8 mouse cellular contexts compared by ENCODE assay signal in genomic region chr9:80351678-80352331, GRCm38 (mm10).
DNase-seq lines count a peak whose midpoint lies in the region; ATAC-seq and TF ChIP-seq lines count a peak whose summit lies in the region.

No protein-coding gene starts in this region.

- peak; percentile 58 for DNase-seq in heart, embryonic 10.5 days (ENCODE audit: low spot score)
- DNase-seq in heart, postnatal 36 days, result no peak
- peak; percentile 57 for DNase-seq in R1 (ENCODE audit: low read depth, low spot score)
- no peak for DNase-seq in liver, postnatal 0 days
- DNase-seq in gastrocnemius, postnatal 36 days, result no peak
- DNase-seq in gastrocnemius, postnatal 25 days, result no peak

- H3K4me2 ChIP-seq in forebrain, embryonic 16.5 days (ENCODE audit: low read length), result peak overlapping the region; percentile 50
- H3K4me2 ChIP-seq in liver, postnatal 0 days (ENCODE audit: low read depth, low read length), result peak overlapping the region; percentile 29; the same call in 1 of the 2 replicates

- 35% methylated on average over 20 of the region's 20 CpGs for WGBS in heart, embryonic 10.5 days
- WGBS in forebrain, embryonic 16.5 days, result 10% methylated on average over 20 of the region's 20 CpGs
- 43% methylated on average over 20 of the region's 20 CpGs for WGBS in liver, postnatal 0 days (ENCODE audit: insufficient replicate concordance)

- no peak overlapping the region for H3K4me3 ChIP-seq in heart, embryonic 10.5 days
- H3K4me3 ChIP-seq in forebrain, embryonic 16.5 days (replicated peaks; ENCODE audit: low read length), result peak overlapping the region; percentile 22
- H3K4me3 ChIP-seq in liver, postnatal 0 days (ENCODE audit: low read depth, low read length), result no peak overlapping the region

- H3K9me3 ChIP-seq in heart, embryonic 10.5 days, result no peaks in the 10 kb centered on the region
- H3K9me3 ChIP-seq in forebrain, embryonic 16.5 days (ENCODE audit: control insufficient read depth, low read length), result no peaks in the 10 kb centered on the region
- no peaks in the 10 kb centered on the region for H3K9me3 ChIP-seq in liver, postnatal 0 days (ENCODE audit: low read length)

- H3K9ac ChIP-seq in forebrain, embryonic 16.5 days (replicated peaks; ENCODE audit: low read depth, low read length), result no peak overlapping the region
- no peak overlapping the region for H3K9ac ChIP-seq in liver, postnatal 0 days (replicated peaks)

- no peaks in the 10 kb centered on the region for H3K4me1 ChIP-seq in heart, embryonic 10.5 days
- 0 out of 2 replicates have a peak, but pooled peaks cover 5% of the 10 kb centered on the region for H3K4me1 ChIP-seq in forebrain, embryonic 16.5 days (replicated peaks; ENCODE audit: control insufficient read depth, insufficient read depth, low read length)
- no peaks in the 10 kb centered on the region for H3K4me1 ChIP-seq in liver, postnatal 0 days (ENCODE audit: insufficient read depth)

- H3K27ac ChIP-seq in heart, embryonic 10.5 days, result no peak overlapping the region
- H3K27ac ChIP-seq in forebrain, embryonic 16.5 days (ENCODE audit: low read length), result no peak overlapping the region
- H3K27ac ChIP-seq in liver, postnatal 0 days (ENCODE audit: low read depth), result no peak overlapping the region

- TF ChIP-seq EP300 in liver, postnatal 0 days (IDR thresholded peaks at IDR 0.05; ENCODE audit: low read depth), result no peak

- no peaks in the 10 kb centered on the region for H3K27me3 ChIP-seq in heart, embryonic 10.5 days (ENCODE audit: insufficient read depth, poor library complexity, severe bottlenecking)
- H3K27me3 ChIP-seq in forebrain, embryonic 16.5 days (replicated peaks; ENCODE audit: control insufficient read depth, insufficient read depth, low read length), result peaks cover 2% of the 10 kb centered on the region; the same call in 1 of the 2 replicates
- H3K27me3 ChIP-seq in liver, postnatal 0 days (ENCODE audit: insufficient read depth, low read length), result no peaks in the 10 kb centered on the region

- H3K36me3 ChIP-seq in heart, embryonic 10.5 days, result no peaks in the 10 kb centered on the region
- H3K36me3 ChIP-seq in forebrain, embryonic 16.5 days (ENCODE audit: control insufficient read depth, insufficient read depth), result no peaks in the 10 kb centered on the region
- H3K36me3 ChIP-seq in liver, postnatal 0 days (replicated peaks; ENCODE audit: insufficient read depth, low read length), result no peaks in the 10 kb centered on the region

- peak; percentile 92 for ATAC-seq in forebrain, embryonic 16.5 days
- no peak for ATAC-seq in liver, postnatal 0 days
- ATAC-seq in granulocyte monocyte progenitor cell, adult 5-6 weeks (replicated peaks; ENCODE audit: poor library complexity, severe bottlenecking), result no peak

- TF ChIP-seq CTCF in liver, postnatal 0 days (IDR thresholded peaks at IDR 0.05; ENCODE audit: low read depth), result no peak

- intact Hi-C loops in heart, postnatal 36 days (cut with DNase I), result no loop called here
- intact Hi-C loops in gastrocnemius, postnatal 36 days (cut with DNase I), result no loop called here

Comparison
In these comparisons a context has a peak if more than half of its experiments do, and no peak if none do; other contexts are left out.
1. DNase-seq: peak in heart, embryonic 10.5 days (single experiment) and R1 (single experiment); none in heart, postnatal 36 days (0 of 2), liver, postnatal 0 days (single experiment), gastrocnemius, postnatal 36 days (0 of 2) and gastrocnemius, postnatal 25 days (single experiment).